Mouse (Mus musculus) hindbrain, embryonic 15.5 days (tissue): Measurements from ENCODE around the gene Cav1. TPM values are rescaled to one million over a fixed set of nuclear protein-coding genes. Genes with fewer than 3 reads are reported as not detected.

Experiments
- ATAC-seq: fragments of 200-750 bp; cut with Nextera tagmentation; 2 replicates; pipeline ENCODE4 v1.8.0; 2017; ENCODE audit warnings: low read depth, moderate number of reproducible peaks, moderate TSS enrichment; ENCODE audit not compliant: low FRiP score
- H3K27ac ChIP-seq: fragments of 300-500 bp; sonication (generic); replicated peaks from 2 replicates; pipeline ENCODE4 v1.5.1; 2015; ENCODE audit warnings: mild to moderate bottlenecking, inconsistent platforms
- H3K27me3 ChIP-seq: fragments of 300-500 bp; sonication (generic); 2 replicates; pipeline ENCODE4 v1.6.1; 2015; ENCODE audit warnings: control low read depth, inconsistent platforms
- H3K36me3 ChIP-seq: fragments of 300-500 bp; sonication (generic); 2 replicates; pipeline ENCODE4 v1.6.1; 2015; ENCODE audit warnings: control low read depth, inconsistent platforms
- H3K4me1 ChIP-seq: fragments of 300-500 bp; sonication (generic); replicated peaks from 2 replicates; pipeline ENCODE4 v1.6.1; 2015; ENCODE audit warnings: control low read depth, inconsistent platforms
- H3K4me2 ChIP-seq: fragments of 300-500 bp; sonication (generic); 2 replicates; pipeline ENCODE4 v1.6.1; 2015; ENCODE audit warnings: moderate library complexity, mild to moderate bottlenecking, inconsistent platforms
- H3K4me3 ChIP-seq: fragments of 300-500 bp; sonication (generic); 2 replicates; pipeline ENCODE4 v1.5.1; 2015; ENCODE audit warnings: mild to moderate bottlenecking, inconsistent platforms
- H3K9ac ChIP-seq: fragments of 300-500 bp; sonication (generic); 2 replicates; pipeline ENCODE4 v1.6.1; 2015; ENCODE audit warnings: inconsistent platforms
- H3K9me3 ChIP-seq: fragments of 300-500 bp; sonication (generic); 2 replicates; pipeline ENCODE4 v1.6.1; 2016; ENCODE audit warnings: control low read depth, inconsistent platforms
- WGBS: fragments of 180-500 bp; shearing (Covaris S2); methylation state at CpG from one replicate; pipeline ENCODE4 v1.1.7; 2015; 5-methylcytosine and 5-hydroxymethylcytosine counted together
- polyA plus RNA-seq: library from polyadenylated mRNA; unstranded; fragments of >200 nt; fragmentation: Nextera tagmentation; extraction: Ambion mirVana; gene quantifications from 2 replicates; pipeline ENCODE4 v1.2.1, GENCODE M21; 2015

Gene Cav1
- polyA plus RNA-seq, 1 experiment from 2014 or later = 33.5 TPM

DNA sequence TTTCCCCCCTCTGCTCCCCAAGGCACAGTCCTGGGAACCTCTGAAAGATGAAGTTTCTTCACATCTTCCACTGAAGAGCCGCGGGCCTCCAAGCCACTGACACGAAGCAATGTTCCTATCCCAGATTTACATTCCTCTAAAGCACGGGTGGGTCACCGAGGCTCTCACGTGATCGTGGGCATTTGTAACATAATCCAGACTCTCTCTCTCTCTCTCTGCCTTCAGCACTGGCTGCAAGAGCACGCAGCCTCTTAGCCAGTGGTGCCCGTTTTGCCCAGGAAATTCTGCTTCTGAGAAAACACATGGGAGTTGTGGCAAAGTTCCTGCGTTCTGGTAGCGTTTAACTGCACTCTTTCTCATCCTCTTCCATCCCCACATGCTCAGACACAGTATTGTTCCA lies 21.1 kb downstream of the Cav1 start:
- Histone ChIP-seq H3K36me3 (no peaks in the 10 kb centered on the region), H3K9me3 (no peaks in the 10 kb centered on the region), H3K27me3 (no peaks in the 10 kb centered on the region), H3K27ac (no peak overlapping the region), H3K9ac (no peak overlapping the region), H3K4me2 (no peak overlapping the region), H3K4me3 (no peak overlapping the region), H3K4me1 (no peaks in the 10 kb centered on the region)
- 65% methylated on average over 11 of the region's 11 CpGs for WGBS
- ATAC-seq = no peak

DNA sequence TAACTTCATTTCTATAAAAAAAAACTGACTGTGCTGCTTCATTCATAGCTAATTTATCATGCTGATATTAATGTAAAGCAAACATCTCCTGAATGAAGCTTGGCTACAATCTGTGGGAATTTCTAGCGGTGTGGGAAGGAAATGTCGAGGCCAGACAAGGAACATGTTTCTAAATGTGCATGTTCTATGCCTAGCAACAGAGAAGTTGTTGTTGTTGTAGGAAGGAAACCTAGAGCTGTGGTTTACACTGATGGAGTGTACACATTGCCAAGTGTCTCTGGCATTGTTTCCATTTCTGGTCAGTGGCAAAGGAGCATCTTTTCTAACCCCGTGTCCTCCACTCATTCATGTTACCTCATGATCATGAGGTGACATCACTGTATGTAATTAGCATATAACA lies 23.7 kb downstream of the Cav1 start:
- WGBS = 75% methylated on average over 3 of the region's 3 CpGs
- H3K9me3 ChIP-seq = no peaks in the 10 kb centered on the region
- H3K4me2 ChIP-seq = no peak overlapping the region
- no peaks in the 10 kb centered on the region for H3K27me3 ChIP-seq
- ATAC-seq = no peak
- no peaks in the 10 kb centered on the region for H3K36me3 ChIP-seq
- no peaks in the 10 kb centered on the region for H3K4me1 ChIP-seq
- no peak overlapping the region for H3K4me3 ChIP-seq
- no peak overlapping the region for H3K27ac ChIP-seq
- no peak overlapping the region for H3K9ac ChIP-seq

DNA sequence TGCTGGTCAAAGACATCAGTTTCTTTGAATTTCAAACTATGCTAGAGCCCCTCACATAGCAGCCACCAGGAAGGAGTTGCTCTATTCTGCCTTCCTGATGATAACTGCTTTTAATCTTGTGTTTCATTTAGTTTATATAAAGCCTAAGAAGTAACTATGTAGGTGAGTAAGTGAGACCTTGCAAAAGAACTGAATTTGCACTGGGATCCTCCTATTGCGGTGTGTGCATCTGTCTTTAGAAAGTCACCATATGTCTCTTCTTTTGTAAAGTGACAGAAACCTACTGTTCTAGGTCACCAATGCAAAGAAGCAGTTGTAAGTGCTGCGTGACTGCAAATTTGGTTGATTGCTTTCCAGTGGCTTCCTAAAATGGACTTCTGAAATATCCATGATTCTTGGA lies 31.6 kb downstream of the Cav1 start:
- no peaks in the 10 kb centered on the region for H3K27me3 ChIP-seq
- H3K9ac ChIP-seq = no peak overlapping the region
- ATAC-seq = no peak
- no peak overlapping the region for H3K4me2 ChIP-seq
- no peaks in the 10 kb centered on the region for H3K36me3 ChIP-seq
- WGBS = 76% methylated on average over 2 of the region's 2 CpGs
- no peaks in the 10 kb centered on the region for H3K4me1 ChIP-seq
- H3K9me3 ChIP-seq = no peaks in the 10 kb centered on the region
- H3K4me3 ChIP-seq = no peak overlapping the region
- no peak overlapping the region for H3K27ac ChIP-seq

DNA sequence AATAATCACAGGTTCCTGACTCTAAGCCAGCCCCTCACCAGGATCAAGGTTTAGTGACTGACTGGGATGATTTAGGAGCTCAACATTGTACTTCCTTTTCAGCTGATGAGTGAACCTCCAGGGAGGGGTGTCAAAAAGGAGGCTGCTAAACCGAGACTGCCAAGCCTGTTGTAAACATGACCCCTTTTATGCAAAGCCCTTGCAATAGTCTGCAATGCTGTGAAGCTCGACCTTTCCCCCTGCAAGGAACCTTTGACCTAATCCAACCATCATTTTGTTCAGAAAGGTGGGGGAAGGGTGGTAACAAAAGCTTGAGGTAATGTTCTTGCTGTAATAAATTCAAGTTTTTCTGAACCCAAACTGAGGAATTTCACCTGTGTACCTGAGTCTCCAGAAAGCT lies 34.3 kb downstream of the Cav1 start:
- no peak overlapping the region for H3K4me2 ChIP-seq
- H3K9me3 ChIP-seq = no peaks in the 10 kb centered on the region
- H3K4me3 ChIP-seq = no peak overlapping the region
- no peaks in the 10 kb centered on the region for H3K27me3 ChIP-seq
- H3K9ac ChIP-seq = no peak overlapping the region
- H3K4me1 ChIP-seq = no peaks in the 10 kb centered on the region
- H3K36me3 ChIP-seq = no peaks in the 10 kb centered on the region
- H3K27ac ChIP-seq = no peak overlapping the region
- WGBS = 8% methylated on average over 2 of the region's 2 CpGs
- no peak for ATAC-seq

DNA sequence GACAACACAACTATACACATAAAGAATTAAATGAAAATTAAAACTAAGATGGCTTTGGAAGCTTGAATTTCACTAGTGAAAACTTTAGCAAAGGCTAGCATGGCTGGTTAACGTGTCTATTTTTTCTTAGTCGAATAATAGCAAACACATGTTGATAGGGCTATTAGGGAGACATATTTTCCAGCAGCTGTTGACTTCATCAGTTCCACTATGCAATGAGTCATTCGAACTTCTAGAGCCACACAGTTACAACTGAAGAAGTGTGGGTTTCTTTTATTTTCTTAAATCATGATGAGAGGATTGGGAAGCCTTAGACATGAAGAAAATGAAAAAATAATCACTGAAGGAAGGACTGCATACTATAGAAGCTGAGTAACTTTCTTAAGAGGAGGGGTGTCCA lies 41.9 kb downstream of the Cav1 start:
- Histone ChIP-seq H3K36me3 (no peaks in the 10 kb centered on the region), H3K9me3 (no peaks in the 10 kb centered on the region), H3K9ac (no peak overlapping the region), H3K27me3 (no peaks in the 10 kb centered on the region), H3K4me3 (no peak overlapping the region), H3K4me1 (no peaks in the 10 kb centered on the region), H3K27ac (no peak overlapping the region), H3K4me2 (no peak overlapping the region)
- WGBS = 86% methylated on average over 3 of the region's 3 CpGs
- no peak for ATAC-seq

DNA sequence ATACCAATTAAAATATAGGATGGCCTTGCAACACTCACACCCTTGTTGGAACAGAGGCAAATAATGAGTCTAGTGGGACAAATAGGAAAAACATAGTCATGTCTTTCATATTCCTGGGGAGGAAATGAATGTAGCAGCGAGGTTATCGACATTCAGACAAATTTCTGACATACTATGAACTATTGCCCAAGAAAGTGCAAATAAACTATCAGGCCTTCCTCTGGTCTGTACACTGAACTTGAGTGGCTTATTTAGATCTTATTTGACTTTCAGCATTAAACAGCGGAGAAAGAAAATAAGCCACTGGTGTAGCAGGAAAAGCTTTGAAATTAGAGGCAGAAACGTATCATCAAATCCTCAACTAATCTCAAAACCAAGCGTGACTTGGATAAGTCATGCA lies 44.7 kb downstream of the Cav1 start:
- H3K4me2 ChIP-seq = no peak overlapping the region
- H3K27ac ChIP-seq = no peak overlapping the region
- no peaks in the 10 kb centered on the region for H3K36me3 ChIP-seq
- ATAC-seq = no peak
- H3K9me3 ChIP-seq = no peaks in the 10 kb centered on the region
- H3K4me3 ChIP-seq = no peak overlapping the region
- no peak overlapping the region for H3K9ac ChIP-seq
- no peaks in the 10 kb centered on the region for H3K27me3 ChIP-seq
- 93% methylated on average over 5 of the region's 5 CpGs for WGBS
- H3K4me1 ChIP-seq = no peaks in the 10 kb centered on the region

DNA sequence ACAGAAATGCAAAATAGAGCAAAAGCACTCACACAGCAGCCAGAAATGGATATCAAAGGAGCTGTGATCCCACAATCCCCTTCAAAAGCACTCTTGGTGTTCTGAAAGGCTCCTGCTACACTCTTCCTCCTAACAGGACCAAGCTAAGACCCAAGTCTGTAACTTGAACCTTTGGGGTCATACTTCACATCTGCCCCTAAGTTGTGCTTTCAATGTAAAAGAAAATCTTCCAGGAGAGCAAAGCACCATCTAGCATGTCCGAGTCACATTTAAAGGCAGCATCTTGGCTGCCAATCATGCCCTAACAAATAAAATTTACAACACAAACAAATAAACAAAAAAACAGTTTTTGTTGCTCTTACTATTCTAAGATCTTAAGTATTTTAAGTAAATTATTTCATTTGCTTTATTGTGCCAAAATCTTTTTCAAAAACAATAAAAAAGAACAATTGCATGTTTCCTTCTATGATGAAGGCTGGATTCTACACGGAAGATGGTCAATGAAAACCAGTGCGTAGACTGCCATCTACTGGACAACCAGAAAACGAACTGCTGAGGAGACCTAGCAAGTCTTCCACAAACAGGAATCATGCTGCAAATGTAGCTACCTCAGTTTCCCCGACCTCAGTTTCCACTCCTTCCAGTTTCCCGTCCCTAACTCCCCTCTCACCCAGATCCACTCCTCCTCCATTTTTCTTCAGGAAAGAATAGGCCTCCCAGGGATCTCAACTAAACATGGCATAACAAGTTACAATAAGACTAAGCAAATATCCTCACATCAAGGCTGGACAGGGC lies 53.0 kb downstream of the Cav1 start:
- no peak overlapping the region for H3K27ac ChIP-seq
- H3K9ac ChIP-seq = no peak overlapping the region
- no peak overlapping the region for H3K4me2 ChIP-seq
- ATAC-seq = no peak
- H3K36me3 ChIP-seq = no peaks in the 10 kb centered on the region
- H3K4me1 ChIP-seq = no peaks in the 10 kb centered on the region
- no peaks in the 10 kb centered on the region for H3K27me3 ChIP-seq
- H3K9me3 ChIP-seq = no peaks in the 10 kb centered on the region
- no peak overlapping the region for H3K4me3 ChIP-seq
- WGBS = 15% methylated on average over 6 of the region's 6 CpGs

DNA sequence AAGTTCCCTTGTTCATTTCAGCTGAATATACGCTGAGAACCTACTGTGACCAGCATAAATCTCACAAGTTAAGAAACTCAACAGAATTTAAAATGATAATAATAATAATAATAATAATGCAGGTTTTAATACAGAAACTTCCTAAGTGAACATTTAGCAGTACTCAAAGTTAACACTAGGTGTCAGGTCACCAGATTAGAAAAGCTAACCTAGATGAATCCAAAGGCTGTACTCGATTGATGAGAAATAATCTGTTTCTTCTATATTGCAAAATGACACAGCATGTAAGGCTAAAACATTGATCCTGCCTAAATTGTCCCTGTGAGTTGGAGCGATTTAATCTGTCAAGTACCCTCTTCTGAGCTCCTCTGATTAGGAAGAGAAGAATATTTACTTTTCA lies 56.6 kb downstream of the Cav1 start:
- Histone ChIP-seq H3K27me3 (no peaks in the 10 kb centered on the region), H3K4me3 (no peak overlapping the region), H3K9ac (no peak overlapping the region), H3K4me1 (no peaks in the 10 kb centered on the region), H3K4me2 (no peak overlapping the region), H3K36me3 (no peaks in the 10 kb centered on the region), H3K27ac (no peak overlapping the region), H3K9me3 (no peaks in the 10 kb centered on the region)
- 39% methylated on average over 3 of the region's 3 CpGs for WGBS
- ATAC-seq = no peak

DNA sequence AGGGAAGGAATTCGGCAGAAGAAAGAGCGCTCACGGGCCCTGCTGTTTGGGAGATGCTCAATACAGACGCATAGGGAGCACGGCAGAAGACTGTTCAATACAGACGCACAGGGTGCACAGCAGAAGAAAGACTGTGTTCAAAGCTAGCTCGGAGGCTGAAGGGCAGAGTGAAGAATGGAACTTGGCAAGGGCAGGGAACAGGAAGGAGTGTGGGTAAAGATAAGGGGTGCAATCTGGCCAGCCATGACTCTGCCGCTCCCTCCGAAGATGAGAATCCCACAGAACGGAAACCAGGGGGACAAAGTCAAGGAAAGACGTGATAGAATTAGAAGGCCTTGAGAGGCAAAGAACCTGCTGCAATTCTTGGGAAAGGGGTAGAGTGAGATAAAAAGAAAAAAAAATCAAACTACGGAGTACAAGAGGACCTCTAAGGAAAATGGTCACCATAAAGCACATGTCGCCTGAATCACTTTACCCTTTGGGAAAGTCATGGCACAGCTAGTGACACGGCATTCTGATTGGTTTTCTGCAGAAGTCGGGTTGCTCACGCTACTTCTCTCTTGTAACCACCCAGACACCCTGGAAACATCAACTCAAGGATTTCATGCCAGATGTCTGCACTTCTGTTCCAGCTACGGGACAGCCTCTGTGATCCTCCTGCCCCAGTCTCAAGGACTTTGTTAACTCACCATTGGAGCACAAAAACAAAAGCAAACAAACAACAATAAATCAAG lies 57.5 kb downstream of the Cav1 start:
- no peak overlapping the region for H3K27ac ChIP-seq
- no peaks in the 10 kb centered on the region for H3K9me3 ChIP-seq
- no peaks in the 10 kb centered on the region for H3K4me1 ChIP-seq
- ATAC-seq = no peak
- H3K4me3 ChIP-seq = no peak overlapping the region
- no peak overlapping the region for H3K9ac ChIP-seq
- no peak overlapping the region for H3K4me2 ChIP-seq
- H3K27me3 ChIP-seq = no peaks in the 10 kb centered on the region
- 76% methylated on average over 17 of the region's 17 CpGs for WGBS
- no peaks in the 10 kb centered on the region for H3K36me3 ChIP-seq

DNA sequence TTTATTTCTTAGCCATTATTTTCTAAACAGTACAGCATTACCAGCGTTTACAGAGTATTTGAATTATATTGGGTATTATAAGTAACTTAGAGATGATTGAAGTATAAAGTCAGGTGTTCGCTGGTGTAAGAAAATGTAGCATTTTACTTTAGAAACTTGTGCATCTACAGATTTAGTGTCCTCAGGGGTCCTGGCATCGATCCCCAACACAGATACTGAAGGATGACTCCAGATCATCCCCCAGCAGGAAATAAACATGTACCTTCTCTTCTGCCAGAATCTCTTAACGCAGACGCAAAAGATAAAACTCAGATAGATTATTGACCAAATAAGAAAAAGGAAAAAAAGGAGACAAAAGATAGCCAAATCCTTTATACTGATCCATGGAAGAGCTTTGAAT lies 68.2 kb downstream of the Cav1 start:
- 92% methylated on average over 5 of the region's 5 CpGs for WGBS
- H3K36me3 ChIP-seq = no peaks in the 10 kb centered on the region
- H3K4me2 ChIP-seq = no peak overlapping the region
- H3K4me1 ChIP-seq = no peaks in the 10 kb centered on the region
- H3K9me3 ChIP-seq = no peaks in the 10 kb centered on the region
- no peak overlapping the region for H3K27ac ChIP-seq
- ATAC-seq = no peak
- H3K27me3 ChIP-seq = no peaks in the 10 kb centered on the region
- H3K4me3 ChIP-seq = no peak overlapping the region
- H3K9ac ChIP-seq = no peak overlapping the region

DNA sequence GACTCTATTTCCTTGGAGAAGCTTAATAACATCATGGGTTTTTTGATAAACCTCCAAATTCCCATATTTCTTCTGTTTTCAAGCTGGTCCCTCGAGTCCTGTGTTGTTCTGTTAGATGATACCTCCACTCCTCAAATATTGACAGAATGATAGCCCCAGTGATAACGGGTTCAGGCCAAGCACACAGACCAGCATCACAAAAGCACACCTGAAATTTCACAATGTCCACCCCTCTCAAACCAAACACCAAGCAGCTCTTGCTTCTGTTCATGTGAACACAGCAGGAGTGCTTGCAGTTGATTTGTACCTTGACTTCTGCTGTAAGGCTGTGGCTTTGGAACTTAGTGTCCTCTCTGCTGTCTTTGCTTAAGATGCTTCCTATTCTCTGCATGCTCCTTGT lies 71.2 kb downstream of the Cav1 start:
- ATAC-seq = no peak
- H3K36me3 ChIP-seq = no peaks in the 10 kb centered on the region

DNA sequence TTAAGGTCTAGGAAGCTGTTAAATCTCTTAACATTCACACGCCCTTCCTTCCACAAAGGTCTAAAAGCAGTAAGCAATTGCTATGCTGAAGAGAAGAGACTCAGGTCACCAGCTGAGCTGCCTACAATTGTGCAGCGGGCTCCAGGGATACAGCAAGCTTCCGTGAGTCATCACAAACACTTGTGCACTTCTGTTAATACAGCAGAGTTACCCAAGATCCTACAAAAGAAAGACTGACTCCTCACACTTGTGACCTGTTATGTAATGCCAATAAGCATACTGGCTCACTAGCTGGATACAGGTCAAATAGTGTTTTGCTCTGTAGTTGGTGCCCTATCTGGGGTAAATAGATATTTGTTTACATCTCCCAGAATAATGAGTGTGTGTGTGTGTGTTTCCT lies 74.0 kb downstream of the Cav1 start:
- ATAC-seq = no peak
- 75% methylated on average over 3 of the region's 3 CpGs for WGBS
- Histone ChIP-seq H3K27ac (no peak overlapping the region), H3K4me2 (no peak overlapping the region), H3K4me1 (no peaks in the 10 kb centered on the region), H3K9ac (no peak overlapping the region), H3K36me3 (no peaks in the 10 kb centered on the region), H3K9me3 (no peaks in the 10 kb centered on the region), H3K4me3 (no peak overlapping the region), H3K27me3 (no peaks in the 10 kb centered on the region)

More for the DNA sequence above, 71.2 kb downstream of the Cav1 start:
- Histone ChIP-seq H3K27ac (no peak overlapping the region), H3K27me3 (no peaks in the 10 kb centered on the region), H3K4me1 (no peaks in the 10 kb centered on the region), H3K9ac (no peak overlapping the region), H3K4me3 (no peak overlapping the region), H3K9me3 (no peaks in the 10 kb centered on the region), H3K4me2 (no peak overlapping the region)
- WGBS = 77% methylated on average over 2 of the region's 2 CpGs
